Mouse (Mus musculus): ENCODE data around the gene Cryzl2. TPM values are rescaled to one million over a fixed set of nuclear protein-coding genes. Genes with fewer than 3 reads are reported as not detected.
A peak's percentile ranks its signal among the peaks of the same experiment; 100 is the strongest.

Gene Cryzl2
- total RNA-seq (2021) = 10 to 100 TPM; 38.1 to 65.6 TPM
- long read RNA-seq, experiment 1, transcript Cryzl2-203 (8 exons, 778 nt) = minor isoform, 5 of 54 reads
- long read RNA-seq, experiment 1, transcript Cryzl2-201 (10 exons, 1,618 nt) = major isoform, 45 of 54 reads
- long read RNA-seq, experiment 1, partial matches to known transcripts = 3 of 54 reads
- long read RNA-seq, experiment 1, other reads (novel, unspliced or antisense) = 1 of 54 reads
- long read RNA-seq, experiment 2, transcript Cryzl2-203 (8 exons, 778 nt) = minor isoform, 11 of 166 reads
- long read RNA-seq, experiment 2, transcript Cryzl2-201 (10 exons, 1,618 nt) = major isoform, 141 of 166 reads
- long read RNA-seq, experiment 2, partial matches to known transcripts = 3 of 166 reads
- long read RNA-seq, experiment 2, other reads (novel, unspliced or antisense) = 10 of 166 reads

DNA sequence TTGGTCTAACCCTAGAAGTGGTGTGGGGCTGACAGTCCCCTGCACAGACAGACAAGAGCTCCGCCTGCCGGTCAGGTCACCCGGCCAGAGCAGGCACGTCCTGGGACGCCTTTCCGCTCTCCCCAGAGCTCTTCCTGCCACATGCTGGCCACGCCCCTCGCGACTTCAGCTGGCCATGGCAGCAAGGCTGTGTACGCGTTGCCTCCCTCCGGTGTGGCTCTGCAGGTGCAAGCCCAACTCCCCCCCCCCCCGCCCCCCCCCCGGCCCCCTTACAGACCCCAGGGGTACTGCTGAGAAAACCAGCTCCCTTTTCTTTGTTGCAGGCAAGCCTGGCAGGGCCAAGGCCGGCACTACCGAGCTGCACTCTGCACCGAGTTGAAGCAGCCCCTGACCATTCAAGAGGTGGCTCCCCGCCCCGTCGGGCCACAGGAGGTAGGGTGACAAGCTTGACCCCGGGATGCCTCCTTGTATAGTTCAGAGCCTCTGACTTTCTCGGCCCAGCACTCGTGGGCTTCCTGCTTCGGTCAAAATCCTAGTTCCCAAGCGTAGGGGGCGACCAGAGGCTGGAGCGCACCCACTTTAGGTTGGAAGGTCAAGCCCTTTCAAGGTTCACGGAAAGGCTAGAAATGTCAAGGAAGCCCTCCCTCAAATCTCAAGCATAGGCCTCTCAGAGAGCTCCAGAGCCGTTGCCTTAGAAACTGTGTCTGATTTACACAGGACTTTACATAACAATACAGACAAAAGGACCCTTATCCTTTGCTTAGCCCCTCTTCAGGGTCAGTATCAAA lies at the start of gene Cryzl2:
TSS of gene Cryzl2 (plus strand) at position 157 of the 788 bp plus-strand sequence.
- peak; percentile 79 to 86 for DNase-seq (ENCODE audit: low spot score in 2 of 2)

DNA sequence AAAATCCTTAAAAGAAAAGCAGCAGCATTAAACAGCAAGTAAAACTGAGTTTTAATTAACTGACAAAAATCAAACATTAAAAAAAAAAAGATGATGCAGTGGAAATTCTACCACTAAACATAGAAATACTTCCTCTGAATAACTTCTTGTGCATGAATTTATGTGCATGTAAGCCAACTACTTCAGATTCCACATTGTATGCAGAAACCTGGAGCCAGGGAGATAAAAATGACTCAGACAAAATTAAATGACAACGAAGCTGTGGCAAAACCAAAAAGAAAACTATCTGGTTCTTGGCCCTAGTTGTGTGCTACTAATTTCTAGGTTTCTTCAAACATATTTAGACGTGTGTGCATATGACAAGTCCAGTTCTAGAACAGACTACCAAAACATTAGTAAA lies 48.7 kb upstream of the Cryzl2 start:
- DNase-seq (ENCODE audit: low spot score in 2 of 2) = no peak

GRCm38 (mm10) chr1:157410937-157411336 lies 47.4 kb upstream of the Cryzl2 start:
- DNase-seq (ENCODE audit: low spot score in 2 of 2) = no peak

GRCm38 (mm10) chr1:157411341-157411710 lies 47.1 kb upstream of the Cryzl2 start:
- no peak for DNase-seq (ENCODE audit: low spot score in 2 of 2)

- peak; percentile 73 to 74 for DNase-seq (ENCODE audit: low spot score in 2 of 2)
Observed at GRCm38 (mm10) chr1:157411711-157412380, 46.5 kb upstream of the Cryzl2 start.

GRCm38 (mm10) chr1:157412454-157413369 lies 45.7 kb upstream of the Cryzl2 start, which contains the start of gene Rasal2:
TSS of gene Rasal2 (minus strand) at chr1:157412595.
- DNase-seq (ENCODE audit: low spot score in 2 of 2) = peak; percentile 94 to 96

- no peak for DNase-seq (ENCODE audit: low spot score in 2 of 2)
Observed at GRCm38 (mm10) chr1:157415771-157416170, 42.6 kb upstream of the Cryzl2 start.

DNA sequence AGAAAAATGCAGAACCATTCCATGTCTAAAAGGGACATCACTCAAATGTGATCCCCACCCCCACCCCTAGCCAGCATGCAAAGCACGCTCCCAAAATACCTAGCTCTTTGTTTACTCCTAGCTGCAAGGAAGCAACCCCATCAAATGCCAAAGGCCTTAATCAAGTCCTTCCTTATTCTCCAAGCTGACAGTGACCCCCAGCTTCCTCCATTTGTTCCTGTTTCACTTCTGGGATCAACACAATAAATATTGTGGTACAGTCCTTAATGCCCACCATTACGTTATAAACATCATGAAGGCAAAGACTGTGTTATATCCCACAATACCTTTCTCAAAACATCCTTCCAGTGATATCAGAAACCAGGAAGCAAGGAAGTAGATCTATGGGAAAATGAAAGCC lies 41.7 kb upstream of the Cryzl2 start:
- DNase-seq (ENCODE audit: low spot score in 2 of 2) = no peak

GRCm38 (mm10) chr1:157417414-157417813 lies 41.0 kb upstream of the Cryzl2 start:
- no peak for DNase-seq (ENCODE audit: low spot score in 2 of 2)

- DNase-seq (ENCODE audit: low spot score in 2 of 2) = no peak
Observed at GRCm38 (mm10) chr1:157417861-157418260, 40.5 kb upstream of the Cryzl2 start.

DNA sequence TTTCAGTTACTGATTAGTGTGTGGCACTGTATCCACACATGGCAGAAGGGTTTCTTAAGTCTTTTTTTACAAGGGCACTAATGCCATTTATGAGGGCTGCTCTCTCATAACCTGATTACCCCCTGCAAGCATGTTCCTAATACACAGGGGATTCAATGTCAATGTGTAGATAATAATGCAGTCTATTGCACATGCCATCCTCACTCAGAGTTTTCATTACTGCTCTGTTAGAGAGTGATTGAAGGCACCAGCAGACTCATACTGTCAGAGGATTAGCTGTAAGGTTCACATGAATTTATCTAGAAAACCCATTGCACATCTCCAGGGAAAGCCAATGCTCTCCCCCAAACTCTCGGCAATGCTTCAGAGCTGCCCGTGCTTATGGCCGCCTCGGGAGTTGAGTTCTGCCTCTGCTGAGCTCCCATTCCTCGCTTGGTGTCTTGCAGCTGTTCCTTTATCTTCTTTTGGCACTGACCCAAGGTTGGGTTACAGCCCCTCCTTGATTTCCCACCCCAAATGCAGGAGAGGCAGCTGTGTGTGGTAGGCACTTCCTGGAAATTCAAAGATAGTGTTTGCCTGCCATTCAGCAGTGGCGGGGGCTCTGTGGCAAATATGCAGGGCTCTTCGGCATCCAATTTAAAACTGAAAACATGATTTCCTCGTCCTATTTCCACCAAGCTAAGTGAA lies 32.5 kb upstream of the Cryzl2 start:
- DNase-seq (ENCODE audit: low spot score in 2 of 2) = no peak

DNA sequence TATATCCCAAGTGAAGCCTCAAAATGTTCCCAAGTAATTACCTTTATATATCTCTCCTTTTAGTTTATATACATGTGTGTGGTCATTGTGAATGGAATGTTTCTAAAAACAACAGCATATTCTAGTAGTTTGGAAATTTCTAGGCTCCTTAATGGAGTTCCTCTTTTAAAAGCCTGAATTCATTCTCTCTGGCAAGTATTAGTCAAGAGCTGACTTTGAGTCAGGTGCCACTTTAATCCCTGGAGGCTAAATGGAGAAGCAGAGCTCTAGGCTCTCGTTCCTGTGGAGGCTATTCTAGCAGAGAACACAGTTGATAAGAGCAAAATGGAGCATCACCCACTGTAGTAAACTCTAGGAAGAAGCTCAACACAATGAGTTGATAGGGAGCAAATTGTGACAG lies 31.4 kb upstream of the Cryzl2 start:
- no peak for DNase-seq (ENCODE audit: low spot score in 2 of 2)

- DNase-seq (ENCODE audit: low spot score in 2 of 2) = no peak
Observed at GRCm38 (mm10) chr1:157427604-157428003, 30.8 kb upstream of the Cryzl2 start.

- DNase-seq (ENCODE audit: low spot score in 2 of 2) = no peak
Observed at GRCm38 (mm10) chr1:157428366-157428765, 30.0 kb upstream of the Cryzl2 start.

DNA sequence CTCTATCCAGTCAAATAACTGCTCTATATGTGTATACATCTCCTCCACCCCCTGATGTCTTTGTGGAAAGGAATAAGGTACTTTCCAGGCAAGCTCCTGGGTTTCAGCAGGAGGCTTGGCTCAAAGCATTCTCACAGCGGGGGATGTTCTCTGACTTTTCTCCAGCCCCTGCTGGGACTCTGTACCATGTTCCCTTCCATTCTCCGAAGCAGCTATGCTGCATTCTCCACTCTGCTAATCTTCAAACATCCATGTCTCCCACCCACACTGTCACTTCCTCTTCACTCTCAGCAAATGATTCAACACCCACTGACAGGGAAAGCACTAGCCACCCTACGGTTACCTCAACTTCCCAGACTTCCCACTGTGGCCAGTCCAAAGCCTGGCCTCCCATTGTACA lies 25.1 kb upstream of the Cryzl2 start:
- no peak for DNase-seq (ENCODE audit: low spot score in 2 of 2)

- DNase-seq (ENCODE audit: low spot score in 2 of 2) = no peak
Observed at GRCm38 (mm10) chr1:157434404-157434803, 24.0 kb upstream of the Cryzl2 start.

- no peak for DNase-seq (ENCODE audit: low spot score in 2 of 2)
Observed at GRCm38 (mm10) chr1:157435926-157436325, 22.5 kb upstream of the Cryzl2 start.

DNA sequence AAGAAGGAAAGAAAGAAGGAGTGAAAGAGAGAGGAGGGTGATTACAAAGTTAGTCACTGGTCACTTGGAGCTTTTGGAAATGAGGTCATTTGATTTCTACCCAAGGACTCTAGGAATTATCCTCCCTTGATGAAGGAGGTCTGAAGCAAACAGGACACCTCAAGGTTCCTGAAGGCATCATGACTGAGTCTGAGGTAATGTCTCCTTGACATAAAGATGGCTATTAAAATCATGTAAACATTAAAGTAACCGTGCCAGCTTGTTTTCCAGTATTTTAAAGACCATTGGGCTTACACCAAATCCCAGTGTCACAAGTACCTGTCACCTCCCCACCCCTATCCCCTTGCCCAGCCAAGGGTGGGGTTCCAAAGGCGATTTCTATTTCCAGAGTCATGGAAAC lies 20.1 kb upstream of the Cryzl2 start:
- DNase-seq (ENCODE audit: low spot score in 2 of 2) = no peak

DNA sequence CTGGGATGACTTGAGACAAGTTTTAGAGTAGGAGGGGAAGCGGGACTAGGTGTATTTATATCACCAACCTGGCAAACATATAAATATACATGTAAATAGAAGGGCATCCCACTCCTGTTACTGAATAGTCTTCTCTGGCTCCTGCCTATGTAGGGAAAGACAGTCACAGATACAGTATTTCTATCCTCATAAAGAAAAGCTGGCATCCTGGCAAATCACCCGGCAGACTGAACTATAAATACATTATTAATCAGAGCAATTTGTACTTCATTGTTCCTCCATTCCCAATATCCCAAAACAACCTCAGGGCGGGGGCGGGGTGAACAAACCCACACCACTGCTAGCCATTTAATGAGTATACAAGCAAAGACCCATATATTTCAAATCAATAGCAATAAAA lies 19.3 kb upstream of the Cryzl2 start:
- no peak for DNase-seq (ENCODE audit: low spot score in 2 of 2)

All from adrenal gland, adult 18-20 months (tissue).